Mouse (Mus musculus) naive thymus-derived CD4-positive, alpha-beta T cell, adult 2 months (primary cell): ENCODE data around the gene Clint1.
A peak's percentile ranks its signal among the peaks of the same experiment; 100 is the strongest.

ENCODE experiments used
- DNase-seq: peaks from one replicate; pipeline ENCODE4 v3.0.0-alpha.2; 2011; ENCODE audit warnings: low read depth

The Clint1 gene

GRCm38 (mm10) chr11:45884029-45884428, 32.2 kb downstream of the Clint1 start:
- DNase-seq = peak; percentile 83

DNA sequence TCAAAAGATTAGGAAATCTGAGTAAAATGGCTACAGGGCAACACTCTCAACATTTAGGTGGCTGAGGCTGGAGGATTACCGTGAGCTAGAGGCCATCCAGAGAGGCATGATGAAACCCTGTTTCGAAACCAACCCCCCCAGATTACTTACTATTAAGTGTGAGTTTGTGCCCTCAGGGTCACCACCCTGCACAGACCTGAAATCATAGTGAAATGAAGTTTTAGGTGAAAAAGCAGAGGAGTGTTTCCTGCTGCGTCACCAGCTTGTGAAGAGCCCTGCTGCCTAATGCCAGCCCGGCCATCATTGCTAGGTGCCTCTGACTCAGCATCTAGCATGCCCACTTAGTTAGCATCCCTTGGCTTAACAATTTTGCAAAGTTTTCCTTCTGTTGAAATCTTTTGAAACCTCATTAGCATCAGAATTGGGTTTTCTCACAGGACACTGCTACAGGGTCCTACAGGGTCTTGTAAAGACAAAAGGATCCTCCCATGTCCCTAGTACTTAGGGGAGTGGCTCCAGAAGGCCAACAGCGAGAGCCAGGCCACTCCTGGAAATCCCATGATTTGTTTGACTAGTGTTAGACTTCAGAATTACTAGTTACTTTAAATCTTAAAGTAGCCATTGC, 33.9 kb downstream of the Clint1 start:
- DNase-seq = no peak

DNA sequence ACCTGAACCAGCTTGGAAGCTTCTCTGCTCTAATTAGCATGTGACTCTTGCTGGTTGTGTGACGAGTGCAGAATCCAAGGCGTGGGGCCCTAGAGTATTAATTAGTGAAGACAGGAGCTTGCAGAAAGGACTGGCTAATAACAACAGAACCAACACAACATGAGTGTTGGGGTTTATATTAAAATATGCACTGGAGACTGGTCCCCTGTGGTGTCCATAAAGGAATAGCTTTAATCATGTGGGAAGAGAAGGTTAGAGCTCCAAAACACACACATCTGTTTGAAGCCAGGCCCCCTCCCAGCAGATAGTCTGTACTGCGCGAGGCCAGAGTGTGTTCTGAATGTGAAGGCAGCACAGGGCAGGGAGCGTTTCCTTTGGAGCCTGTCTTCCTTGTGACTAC, 34.7 kb downstream of the Clint1 start:
- no peak for DNase-seq

- DNase-seq = no peak
Measured at GRCm38 (mm10) chr11:45888471-45889030, 36.7 kb downstream of the Clint1 start.

- DNase-seq = no peak
Measured at GRCm38 (mm10) chr11:45889981-45890380, 38.1 kb downstream of the Clint1 start.

DNA sequence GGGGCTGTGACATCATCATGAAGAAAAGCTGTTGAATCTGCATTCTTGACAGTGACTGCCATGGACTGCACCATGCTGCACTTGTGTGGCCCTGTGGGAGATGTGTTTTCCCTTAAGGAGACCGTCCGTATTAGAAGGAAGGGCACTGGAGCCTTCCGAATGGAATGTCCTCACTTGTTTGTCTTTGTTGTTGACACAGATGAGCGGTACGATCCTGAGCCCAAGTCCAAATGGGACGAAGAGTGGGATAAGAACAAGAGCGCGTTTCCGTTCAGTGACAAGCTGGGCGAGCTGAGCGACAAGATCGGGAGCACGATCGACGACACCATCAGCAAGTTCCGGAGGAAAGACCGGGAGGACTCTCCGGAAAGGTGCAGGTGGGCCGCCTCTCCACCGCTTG, 38.6 kb downstream of the Clint1 start:
- no peak for DNase-seq

- no peak for DNase-seq
Measured at GRCm38 (mm10) chr11:45892861-45893360, 41.1 kb downstream of the Clint1 start.

DNA sequence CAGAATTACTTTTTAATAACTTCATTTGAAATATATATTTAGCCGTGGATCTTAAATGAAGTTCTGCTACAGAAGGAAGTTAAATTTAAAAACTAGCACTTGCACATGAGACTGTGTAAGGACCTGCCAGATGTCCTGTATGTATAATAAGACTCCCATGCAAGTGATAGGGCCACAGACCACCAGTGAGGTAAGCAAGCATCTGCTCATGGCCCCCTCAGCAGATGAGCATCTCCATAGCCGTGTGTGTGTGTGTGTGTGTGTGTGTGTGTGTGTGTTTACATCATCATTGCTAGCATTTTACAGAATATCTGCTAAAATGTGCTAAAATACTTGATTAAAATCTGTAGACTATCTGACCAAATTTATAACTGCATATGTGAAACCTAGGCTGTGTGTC, 45.5 kb downstream of the Clint1 start:
- DNase-seq = no peak

DNA sequence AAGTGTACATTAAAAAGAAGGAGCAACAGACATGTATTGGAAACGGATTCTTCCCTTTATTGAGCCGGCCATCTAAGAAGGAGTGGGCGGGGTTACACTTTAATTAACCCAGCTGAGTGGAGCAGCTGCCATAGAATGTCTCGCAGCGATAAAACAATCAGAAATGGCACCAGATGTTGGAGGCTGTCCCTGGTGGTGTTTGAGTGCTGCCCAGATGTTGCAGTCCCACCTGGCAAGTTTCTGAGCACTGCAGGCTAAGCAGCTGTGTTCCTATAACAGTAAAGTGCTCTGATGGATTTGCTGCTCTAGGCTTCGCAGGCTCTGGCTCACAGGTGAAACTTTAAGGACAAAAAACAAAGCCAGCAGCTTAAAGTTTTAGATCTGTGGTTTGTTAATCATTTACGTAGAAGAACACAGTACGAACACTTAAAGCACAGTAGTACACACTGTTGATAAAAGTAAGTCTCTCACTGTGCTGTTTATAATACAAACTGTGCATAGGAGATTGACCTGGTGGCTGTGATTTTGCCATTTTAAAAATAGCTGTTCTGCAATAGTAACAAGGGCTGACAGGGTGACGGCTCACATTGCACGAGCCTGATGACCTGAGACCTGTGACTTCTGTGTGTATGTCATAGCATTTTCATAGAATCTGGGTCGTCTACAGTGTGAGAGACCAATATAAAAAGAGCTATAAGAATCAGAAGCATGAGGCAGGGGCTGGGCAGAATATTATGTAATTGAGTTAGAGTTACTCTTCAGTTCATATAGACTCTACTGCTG, 48.6 kb downstream of the Clint1 start:
- no peak for DNase-seq

GRCm38 (mm10) chr11:45906109-45906786, 54.4 kb downstream of the Clint1 start:
- DNase-seq = no peak

DNA sequence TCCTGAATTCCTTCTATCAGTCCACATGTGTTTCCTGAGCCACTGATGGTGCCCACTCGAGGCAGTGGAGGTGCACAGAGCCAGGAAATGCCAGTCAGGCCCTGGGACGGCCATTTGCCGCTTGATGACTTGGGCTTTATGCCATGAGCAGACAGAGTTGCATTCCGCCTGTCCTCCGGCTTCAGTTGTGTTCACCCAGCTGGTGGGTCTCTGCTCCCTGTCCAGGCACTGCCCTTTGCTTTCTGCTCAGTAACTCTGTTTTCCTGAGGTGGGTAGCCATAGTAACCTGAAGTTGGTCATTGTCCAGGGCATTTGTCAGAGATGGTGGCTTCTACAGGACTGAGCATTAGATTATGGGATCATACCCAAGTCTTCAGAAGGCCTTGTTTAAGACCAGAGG, 55.5 kb downstream of the Clint1 start:
- no peak for DNase-seq

- no peak for DNase-seq
Measured at GRCm38 (mm10) chr11:45908070-45908469, 56.2 kb downstream of the Clint1 start.

DNA sequence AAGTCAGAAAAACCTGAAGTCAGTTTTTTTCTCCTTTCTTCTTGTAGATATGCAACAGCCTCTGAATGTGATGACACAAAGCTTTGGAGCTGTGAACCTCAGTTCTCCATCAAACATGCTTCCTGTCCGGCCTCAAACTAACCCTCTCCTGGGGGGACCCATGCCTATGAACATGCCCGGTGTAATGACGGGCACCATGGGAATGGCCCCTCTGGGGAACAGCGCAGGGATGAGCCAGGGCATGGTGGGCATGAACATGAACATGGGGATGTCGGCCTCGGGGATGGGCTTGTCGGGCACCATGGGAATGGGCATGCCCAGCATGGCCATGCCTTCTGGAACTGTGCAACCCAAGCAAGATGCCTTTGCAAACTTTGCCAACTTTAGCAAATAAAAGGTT, 57.0 kb downstream of the Clint1 start:
- no peak for DNase-seq

DNA sequence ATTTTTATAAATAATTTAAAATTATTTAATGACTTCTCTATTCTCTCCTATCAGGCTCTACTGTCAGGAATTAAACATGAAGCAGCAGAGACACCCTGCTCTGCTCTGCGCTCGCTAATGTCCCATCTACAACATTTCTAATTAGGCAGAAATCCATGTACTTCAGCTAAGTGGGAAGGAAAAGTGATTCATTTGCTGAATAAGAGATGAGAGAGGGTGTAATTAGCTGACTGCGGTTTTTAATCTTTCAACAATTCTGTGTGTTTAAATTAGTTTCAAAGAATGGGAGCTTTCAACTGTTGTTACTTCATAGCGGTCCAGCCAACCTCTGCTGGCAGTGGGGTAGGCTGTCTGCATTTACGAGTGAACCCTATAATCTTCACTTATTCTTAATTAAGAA, 58.9 kb downstream of the Clint1 start:
- no peak for DNase-seq

- no peak for DNase-seq
Measured at GRCm38 (mm10) chr11:45916196-45916595, 64.3 kb downstream of the Clint1 start.

DNA sequence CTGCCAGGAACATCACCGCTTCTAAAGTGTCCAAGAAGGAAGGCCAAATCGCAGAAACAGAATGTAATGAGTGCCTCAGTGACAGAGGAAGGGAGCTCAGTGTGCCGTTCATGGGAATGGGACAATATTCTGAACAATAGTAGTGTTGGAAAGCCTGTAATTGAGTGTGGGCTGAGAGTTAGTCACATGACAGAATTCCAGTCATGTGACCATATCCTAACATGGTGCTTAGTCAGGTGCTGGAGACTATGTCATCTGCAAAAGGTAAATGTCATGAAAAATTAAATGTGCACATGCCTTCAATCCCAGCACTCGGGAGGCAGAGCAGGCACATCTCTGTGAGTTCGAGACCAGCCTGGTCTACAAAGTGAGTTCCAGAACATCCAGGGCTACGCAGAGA, 66.2 kb downstream of the Clint1 start:
- no peak for DNase-seq

GRCm38 (mm10) chr11:45918836-45919235, 67.0 kb downstream of the Clint1 start:
- no peak for DNase-seq

DNA sequence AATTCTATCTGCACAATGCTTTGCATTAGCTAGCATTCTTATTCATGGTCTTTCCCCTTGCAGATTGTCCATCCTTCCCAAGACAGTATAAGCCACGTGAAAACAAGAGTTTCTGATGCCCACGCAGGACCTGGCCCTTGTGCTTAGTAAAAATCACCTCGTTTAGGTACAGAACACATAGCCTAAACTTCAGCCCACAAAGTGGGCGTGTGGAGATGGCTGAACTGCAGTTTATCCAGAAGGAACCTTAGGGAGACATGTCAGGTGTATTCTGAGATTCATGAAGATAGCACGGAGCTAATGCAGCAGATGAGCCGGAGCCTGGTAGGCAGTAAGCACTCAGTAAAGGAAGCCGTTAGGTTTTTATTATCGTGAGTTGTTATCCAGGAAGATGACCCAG, 69.2 kb downstream of the Clint1 start:
- DNase-seq = no peak

DNA sequence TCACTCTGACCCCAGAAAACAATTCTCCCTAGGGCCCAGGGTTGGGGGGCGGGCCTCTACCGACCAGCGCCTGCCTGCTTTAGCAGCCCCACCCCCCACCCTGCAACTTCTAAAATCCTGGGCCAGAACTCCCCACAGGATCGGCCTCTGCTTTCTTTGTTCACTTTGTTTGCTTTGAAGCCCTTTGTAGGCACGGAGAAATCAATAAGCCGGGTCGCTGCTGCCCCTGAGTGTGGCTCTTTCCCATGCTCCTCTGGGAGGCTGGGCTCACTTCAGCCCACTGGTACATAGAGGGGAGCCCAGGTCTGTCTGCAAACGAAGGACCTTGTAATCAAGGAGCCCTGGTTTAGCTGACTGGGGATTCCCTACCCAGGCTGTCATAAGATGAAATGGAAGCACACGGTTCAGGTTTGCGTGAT, 69.6 kb downstream of the Clint1 start:
- DNase-seq = no peak

- no peak for DNase-seq
Measured at GRCm38 (mm10) chr11:45925436-45925835, 73.6 kb downstream of the Clint1 start.

DNA sequence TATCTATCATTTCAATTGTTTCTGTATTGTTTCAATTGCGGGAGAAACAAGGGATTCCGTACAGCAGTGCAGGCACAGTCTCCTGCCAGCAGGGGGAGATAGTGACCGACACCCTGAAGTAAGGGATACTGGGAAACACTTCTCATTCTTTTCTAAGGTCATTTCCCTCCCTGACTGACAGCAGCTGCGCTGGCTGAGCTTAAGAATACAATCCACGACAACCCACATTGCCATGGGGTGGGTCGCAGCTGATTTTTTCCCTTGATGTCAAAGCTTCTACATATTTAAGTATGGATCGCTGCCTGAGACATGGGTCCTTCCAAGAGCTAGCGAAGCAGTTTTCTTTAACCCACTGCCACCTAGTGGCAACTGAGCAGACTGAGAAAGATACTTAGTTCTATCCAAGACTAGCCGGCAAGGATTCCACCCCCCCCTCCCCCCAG, 74.8 kb downstream of the Clint1 start:
- peak; percentile 91 for DNase-seq

DNA sequence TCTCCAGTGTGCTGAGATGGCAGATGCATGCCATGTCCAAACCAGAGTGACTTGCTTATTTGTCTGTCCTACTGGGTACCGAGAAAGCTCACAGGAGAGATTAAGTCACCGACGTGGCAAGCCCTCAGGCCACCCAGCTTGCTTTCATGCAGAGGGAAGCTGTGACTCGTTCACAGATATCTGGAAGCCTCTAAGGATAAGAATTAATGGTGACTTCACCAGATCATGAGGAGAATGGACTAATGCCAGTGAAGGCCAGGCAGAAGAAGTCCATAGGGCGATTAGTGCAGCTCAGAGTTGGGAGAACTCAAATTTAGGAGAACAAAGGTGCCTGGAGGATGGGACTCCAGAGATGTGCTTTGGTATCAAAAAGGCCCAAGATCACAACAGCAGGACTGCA, 75.6 kb downstream of the Clint1 start:
- no peak for DNase-seq

- DNase-seq = no peak
Measured at GRCm38 (mm10) chr11:45929541-45929940, 77.7 kb downstream of the Clint1 start.
